Mouse (Mus musculus) C2C12 (cell line): ENCODE data around the gene Lbx2.

Experiments
- CEBPB ChIP-seq: IDR thresholded peaks from one replicate; pipeline ENCODE4 v1.6.1; 2011; ENCODE audit warnings: low read depth, mild to moderate bottlenecking, control low read depth, moderate library complexity
- CTCF ChIP-seq: IDR thresholded peaks from one replicate; pipeline ENCODE4 v1.5.1; 2011; ENCODE audit not compliant: control insufficient read depth, insufficient read depth, insufficient read length
- MAX ChIP-seq: IDR thresholded peaks from one replicate; pipeline ENCODE4 v1.6.1; 2011; ENCODE audit warnings: mild to moderate bottlenecking, control low read depth
- MYOG ChIP-seq: IDR thresholded peaks from one replicate; pipeline ENCODE4 v1.6.1; 2011; ENCODE audit not compliant: control insufficient read depth, insufficient read length; ENCODE audit errors: extremely low read depth

- TF ChIP-seq CTCF, result no peak
- TF ChIP-seq MAX, result no peak
- no peak for TF ChIP-seq MYOG
- TF ChIP-seq CEBPB, result no peak
Observed at GRCm38 (mm10) chr6:83119734-83120051, 33.5 kb downstream of the Lbx2 start.
